Mouse (Mus musculus): ENCODE measurements around the gene Cryl1.

The Cryl1 gene

GRCm38 (mm10) chr14:57230264-57231015, 167.9 kb downstream of the Cryl1 start:
- no peak for DNase-seq

Data from kidney, postnatal 14 days (tissue).